Mouse (Mus musculus) G1E-ER4 (cell line): Measurements from ENCODE around the gene Vezf1. TPM values are rescaled to one million over a fixed set of nuclear protein-coding genes. Genes with fewer than 3 reads are reported as not detected.

Experiments used
- GATA1 ChIP-seq: IDR thresholded peaks from one replicate; pipeline ENCODE4 v1.8.0; 2012; ENCODE audit warnings: low read length, inconsistent platforms
- polyA plus RNA-seq: library from polyadenylated mRNA; stranded (reverse); fragments of >175 nt; gene quantifications from 2 replicates; pipeline ENCODE4 v1.2.3, GENCODE M21; 2012

Gene Vezf1
- polyA plus RNA-seq, 1 experiment: 11.6 TPM

GRCm38 (mm10) chr11:88073343-88073875, 5.3 kb downstream of the Vezf1 start:
- TF ChIP-seq GATA1: no peak

- TF ChIP-seq GATA1: no peak
These were observed 7.6 kb downstream of the Vezf1 start for GRCm38 (mm10) chr11:88075701-88076100.

GRCm38 (mm10) chr11:88076394-88076793, 8.3 kb downstream of the Vezf1 start:
- no peak for TF ChIP-seq GATA1

- no peak for TF ChIP-seq GATA1
These were observed 15.6 kb downstream of the Vezf1 start for GRCm38 (mm10) chr11:88083699-88084098.

GRCm38 (mm10) chr11:88086737-88087627, 18.9 kb downstream of the Vezf1 start:
- TF ChIP-seq GATA1: no peak

- no peak for TF ChIP-seq GATA1
These were observed 21.1 kb downstream of the Vezf1 start for GRCm38 (mm10) chr11:88089150-88089549.

- TF ChIP-seq GATA1: no peak
These were observed 22.2 kb downstream of the Vezf1 start for GRCm38 (mm10) chr11:88090293-88090692.

GRCm38 (mm10) chr11:88091949-88092348, 23.9 kb downstream of the Vezf1 start:
- TF ChIP-seq GATA1: no peak

- TF ChIP-seq GATA1: no peak
These were observed 29.1 kb downstream of the Vezf1 start for GRCm38 (mm10) chr11:88097173-88097572.

GRCm38 (mm10) chr11:88098021-88098729, 30.1 kb downstream of the Vezf1 start, which contains the start of gene Cuedc1:
TSS of gene Cuedc1 (plus strand) at chr11:88098058.
- TF ChIP-seq GATA1: peak; percentile 69

GRCm38 (mm10) chr11:88098787-88099598, 30.9 kb downstream of the Vezf1 start:
- TF ChIP-seq GATA1: no peak

- TF ChIP-seq GATA1: no peak
These were observed 31.5 kb downstream of the Vezf1 start for GRCm38 (mm10) chr11:88099599-88100023.

GRCm38 (mm10) chr11:88100170-88100569, 32.1 kb downstream of the Vezf1 start:
- no peak for TF ChIP-seq GATA1

- peak; percentile 31 for TF ChIP-seq GATA1
These were observed 35.3 kb downstream of the Vezf1 start for GRCm38 (mm10) chr11:88103214-88103941.
